Mouse (Mus musculus): ENCODE results near the gene Nectin1.

- TF ChIP-seq CTCF (IDR thresholded peaks at IDR 0.05; ENCODE audit: insufficient read depth, low read depth, low read length) = no peak
- TF ChIP-seq POLR2A (IDR thresholded peaks at IDR 0.05; ENCODE audit: insufficient read depth, low read depth, low read length) = no peak
These were observed 8.8 kb upstream of the Nectin1 start for GRCm38 (mm10) chr9:43734952-43735351.

All from olfactory bulb, adult 2 months (tissue).